Mouse (Mus musculus) liver, embryonic 12.5 days (tissue): Measurements from ENCODE around the gene Crtap. TPM values are rescaled to one million over a fixed set of nuclear protein-coding genes. Genes with fewer than 3 reads are reported as not detected.

Source experiments
- ATAC-seq: fragments of 200-750 bp; cut with Nextera tagmentation; 2 replicates; pipeline ENCODE4 v1.8.0; 2017; ENCODE audit warnings: moderate number of reproducible peaks, mild to moderate bottlenecking, moderate library complexity
- H3K27ac ChIP-seq: fragments of 300-500 bp; sonication (generic); 2 replicates; pipeline ENCODE4 v1.5.1; 2016; ENCODE audit warnings: mild to moderate bottlenecking
- H3K27me3 ChIP-seq: fragments of 300-500 bp; sonication (generic); replicated peaks from 2 replicates; pipeline ENCODE4 v1.6.1; 2016; ENCODE audit warnings: mild to moderate bottlenecking, moderate library complexity
- H3K36me3 ChIP-seq: fragments of 300-500 bp; sonication (generic); 2 replicates; pipeline ENCODE4 v1.6.1; 2016; ENCODE audit warnings: mild to moderate bottlenecking, moderate library complexity
- H3K4me1 ChIP-seq: fragments of 300-500 bp; sonication (generic); 2 replicates; pipeline ENCODE4 v1.6.1; 2016
- H3K4me2 ChIP-seq: fragments of 300-500 bp; sonication (generic); 2 replicates; pipeline ENCODE4 v1.6.1; 2016; ENCODE audit warnings: mild to moderate bottlenecking, moderate library complexity
- H3K4me3 ChIP-seq: fragments of 300-500 bp; sonication (generic); 2 replicates; pipeline ENCODE4 v1.5.1; 2016; ENCODE audit warnings: mild to moderate bottlenecking, moderate library complexity
- H3K9ac ChIP-seq: fragments of 300-500 bp; sonication (generic); 2 replicates; pipeline ENCODE4 v1.6.1; 2016; ENCODE audit warnings: mild to moderate bottlenecking, moderate library complexity
- H3K9me3 ChIP-seq: fragments of 300-500 bp; sonication (generic); replicated peaks from 2 replicates; pipeline ENCODE4 v1.6.1; 2016; ENCODE audit warnings: mild to moderate bottlenecking, moderate library complexity
- WGBS: fragments of 180-500 bp; shearing (Covaris S2); methylation state at CpG from one replicate; pipeline ENCODE4 v1.1.7; 2016; ENCODE audit not compliant: insufficient replicate concordance; 5-methylcytosine and 5-hydroxymethylcytosine counted together
- polyA plus RNA-seq: library from polyadenylated mRNA; unstranded; fragments of >200 nt; fragmentation: Nextera tagmentation; extraction: Ambion mirVana; gene quantifications from 2 replicates; pipeline ENCODE4 v1.2.1, GENCODE M21; 2016

Crtap gene
- polyA plus RNA-seq, 1 experiment from 2014 or later: 33.2 TPM

GRCm38 (mm10) chr9:114415701-114416100 is 25.2 kb upstream of the Crtap start:
- no peak overlapping the region for H3K27ac ChIP-seq
- ATAC-seq: no peak
- H3K36me3 ChIP-seq: peaks cover 22% of the 10 kb centered on the region
- WGBS: 24% methylated on average over 11 of the region's 11 CpGs
- H3K9me3 ChIP-seq: 0 out of 2 replicates have a peak, but pooled peaks cover 10% of the 10 kb centered on the region
- H3K9ac ChIP-seq: no peak overlapping the region
- H3K4me3 ChIP-seq: no peak overlapping the region
- no peaks in the 10 kb centered on the region for H3K27me3 ChIP-seq
- no peak overlapping the region for H3K4me2 ChIP-seq
- H3K4me1 ChIP-seq: peaks cover 16% of the 10 kb centered on the region

- WGBS: 70% methylated on average over 12 of the region's 12 CpGs
- H3K27me3 ChIP-seq: no peaks in the 10 kb centered on the region
- no peak for ATAC-seq
- no peak overlapping the region for H3K9ac ChIP-seq
- no peak overlapping the region for H3K4me3 ChIP-seq
- H3K36me3 ChIP-seq: peaks cover 41% of the 10 kb centered on the region
- 0 out of 2 replicates have a peak, but pooled peaks cover 10% of the 10 kb centered on the region for H3K9me3 ChIP-seq
- H3K4me1 ChIP-seq: peaks cover 16% of the 10 kb centered on the region
- H3K4me2 ChIP-seq: no peak overlapping the region
- H3K27ac ChIP-seq: no peak overlapping the region
Observed at GRCm38 (mm10) chr9:114413866-114414265, 23.4 kb upstream of the Crtap start.

- ATAC-seq: no peak
- Histone ChIP-seq H3K4me2 (no peak overlapping the region), H3K4me1 (peaks cover 13% of the 10 kb centered on the region; the same call in 1 of the 2 replicates), H3K27me3 (no peaks in the 10 kb centered on the region), H3K9me3 (0 out of 2 replicates have a peak, but pooled peaks cover 10% of the 10 kb centered on the region), H3K4me3 (no peak overlapping the region), H3K27ac (no peak overlapping the region), H3K9ac (no peak overlapping the region), H3K36me3 (peaks cover 55% of the 10 kb centered on the region)
- 75% methylated on average over 9 of the region's 9 CpGs for WGBS
Observed at GRCm38 (mm10) chr9:114412406-114412805, 21.9 kb upstream of the Crtap start.

- Histone ChIP-seq H3K4me2 (no peak overlapping the region), H3K36me3 (peaks cover 64% of the 10 kb centered on the region), H3K4me1 (peaks cover 8% of the 10 kb centered on the region; the same call in 1 of the 2 replicates), H3K4me3 (no peak overlapping the region), H3K9ac (no peak overlapping the region), H3K27ac (no peak overlapping the region), H3K27me3 (no peaks in the 10 kb centered on the region), H3K9me3 (0 out of 2 replicates have a peak, but pooled peaks cover 10% of the 10 kb centered on the region)
- ATAC-seq: no peak
- WGBS: 77% methylated on average over 5 of the region's 5 CpGs
Observed at GRCm38 (mm10) chr9:114411295-114411694, 20.8 kb upstream of the Crtap start.

- Histone ChIP-seq H3K27ac (no peak overlapping the region), H3K9ac (no peak overlapping the region), H3K9me3 (0 out of 2 replicates have a peak, but pooled peaks cover 10% of the 10 kb centered on the region), H3K27me3 (no peaks in the 10 kb centered on the region), H3K4me2 (no peak overlapping the region), H3K4me1 (peaks cover 8% of the 10 kb centered on the region; the same call in 1 of the 2 replicates), H3K36me3 (peaks cover 73% of the 10 kb centered on the region), H3K4me3 (no peak overlapping the region)
- WGBS: 86% methylated on average over 11 of the region's 11 CpGs
- no peak for ATAC-seq
Observed at GRCm38 (mm10) chr9:114410313-114410862, 19.9 kb upstream of the Crtap start.

GRCm38 (mm10) chr9:114407676-114408075 is 17.2 kb upstream of the Crtap start:
- Histone ChIP-seq H3K27ac (no peak overlapping the region), H3K9ac (no peak overlapping the region), H3K4me2 (no peak overlapping the region), H3K4me1 (0 out of 2 replicates have a peak, but pooled peaks cover under 1% of the 10 kb centered on the region), H3K36me3 (peaks cover 86% of the 10 kb centered on the region), H3K27me3 (no peaks in the 10 kb centered on the region), H3K4me3 (no peak overlapping the region), H3K9me3 (0 out of 2 replicates have a peak, but pooled peaks cover 10% of the 10 kb centered on the region)
- 77% methylated on average over 2 of the region's 2 CpGs for WGBS
- ATAC-seq: no peak

- WGBS: 2% methylated on average over 16 of the region's 16 CpGs
- peak overlapping the region; percentile 79 for H3K4me3 ChIP-seq
- H3K4me1 ChIP-seq: peaks cover 33% of the 10 kb centered on the region
- peak overlapping the region; percentile 84 for H3K27ac ChIP-seq
- peak overlapping the region; percentile 91 for H3K4me2 ChIP-seq
- H3K27me3 ChIP-seq: no peaks in the 10 kb centered on the region
- H3K9me3 ChIP-seq: no peaks in the 10 kb centered on the region
- H3K9ac ChIP-seq: peak overlapping the region; percentile 85
- peaks cover 31% of the 10 kb centered on the region for H3K36me3 ChIP-seq
- ATAC-seq: peak; percentile 0
Observed at GRCm38 (mm10) chr9:114401685-114402080, 11.2 kb upstream of the Crtap start.

- peak within 1 kb of the TSS; percentile 84 for H3K27ac ChIP-seq
- under 1% methylated on average over 73 of the region's 73 CpGs for WGBS
- ATAC-seq: peak; percentile 90
- H3K9me3 ChIP-seq: no peaks in the 10 kb centered on the region
- H3K4me2 ChIP-seq: peak within 1 kb of the TSS; percentile 91
- H3K4me3 ChIP-seq: peak within 1 kb of the TSS; percentile 79
- peaks cover 33% of the 10 kb centered on the region for H3K4me1 ChIP-seq
- H3K36me3 ChIP-seq: peaks cover 25% of the 10 kb centered on the region
- H3K9ac ChIP-seq: peak within 1 kb of the TSS; percentile 85
- H3K27me3 ChIP-seq: no peaks in the 10 kb centered on the region
Observed at GRCm38 (mm10) chr9:114400949-114401684, 10.6 kb upstream of the Crtap start, which contains the start of the genes Glb1 and Tmppe. Gene Glb1, plus strand, starts transcription at chr9:114401076. Gene Tmppe, plus strand, starts transcription at chr9:114401105.

GRCm38 (mm10) chr9:114400588-114400948 is 10.1 kb upstream of the Crtap start:
- Histone ChIP-seq H3K9ac (peak overlapping the region; percentile 85), H3K4me3 (peak overlapping the region; percentile 79), H3K36me3 (peaks cover 20% of the 10 kb centered on the region), H3K4me2 (peak overlapping the region; percentile 91), H3K9me3 (no peaks in the 10 kb centered on the region), H3K4me1 (peaks cover 35% of the 10 kb centered on the region), H3K27ac (peak overlapping the region; percentile 84), H3K27me3 (no peaks in the 10 kb centered on the region)
- 14% methylated on average over 5 of the region's 5 CpGs for WGBS
- ATAC-seq: peak; percentile 43; the same call in 1 of the 2 replicates

- no peak overlapping the region for H3K27ac ChIP-seq
- peaks cover 11% of the 10 kb centered on the region for H3K36me3 ChIP-seq
- no peaks in the 10 kb centered on the region for H3K27me3 ChIP-seq
- peaks cover 44% of the 10 kb centered on the region for H3K4me1 ChIP-seq
- H3K4me3 ChIP-seq: no peak overlapping the region
- no peak overlapping the region for H3K4me2 ChIP-seq
- no peak overlapping the region for H3K9ac ChIP-seq
- 45% methylated on average over 12 of the region's 12 CpGs for WGBS
- H3K9me3 ChIP-seq: no peaks in the 10 kb centered on the region
- peak; percentile 74 for ATAC-seq
Observed at GRCm38 (mm10) chr9:114399680-114400079, 9.2 kb upstream of the Crtap start.

- H3K4me2 ChIP-seq: no peak overlapping the region
- no peaks in the 10 kb centered on the region for H3K9me3 ChIP-seq
- no peak overlapping the region for H3K4me3 ChIP-seq
- no peaks in the 10 kb centered on the region for H3K36me3 ChIP-seq
- H3K4me1 ChIP-seq: peaks cover 44% of the 10 kb centered on the region
- ATAC-seq: peak; percentile 41; the same call in 1 of the 2 replicates
- WGBS: 68% methylated on average over 4 of the region's 4 CpGs
- no peak overlapping the region for H3K9ac ChIP-seq
- no peaks in the 10 kb centered on the region for H3K27me3 ChIP-seq
- H3K27ac ChIP-seq: no peak overlapping the region
Observed at GRCm38 (mm10) chr9:114395258-114395657, 4.8 kb upstream of the Crtap start.

GRCm38 (mm10) chr9:114394677-114395076 is 4.2 kb upstream of the Crtap start:
- no peak overlapping the region for H3K4me2 ChIP-seq
- peaks cover 45% of the 10 kb centered on the region for H3K4me1 ChIP-seq
- no peaks in the 10 kb centered on the region for H3K27me3 ChIP-seq
- H3K27ac ChIP-seq: 0 out of 2 replicates have a peak overlapping the region, but pooled peaks have one; percentile 14
- H3K9me3 ChIP-seq: no peaks in the 10 kb centered on the region
- no peak for ATAC-seq
- H3K36me3 ChIP-seq: no peaks in the 10 kb centered on the region
- H3K9ac ChIP-seq: no peak overlapping the region
- 41% methylated on average over 8 of the region's 8 CpGs for WGBS
- no peak overlapping the region for H3K4me3 ChIP-seq
